Mouse (Mus musculus) midbrain, embryonic 11.5 days (tissue): ENCODE measurements at regions not wholly inside any gene's neighbourhood (a gene's known extent, or its start where the extent isn't known, plus 50 kb on each side); places are given as distances from the start of the nearest gene placed in this dataset.
A peak's percentile ranks its signal among the peaks of the same experiment; 100 is the strongest.

Experiments used
- ATAC-seq: fragments of 200-750 bp; cut with Nextera tagmentation; 2 replicates; pipeline ENCODE4 v1.8.0; 2017; ENCODE audit warnings: moderate TSS enrichment, moderate library complexity; ENCODE audit not compliant: low FRiP score
- DNase-seq: peaks from one replicate; pipeline ENCODE4 v3.0.0; 2015; ENCODE audit warnings: low spot score; ENCODE audit errors: missing footprints
- H3K27ac ChIP-seq: fragments of 300-500 bp; sonication (generic); 2 replicates; pipeline ENCODE4 v1.5.1; 2014; ENCODE audit warnings: low read depth, low read length
- H3K27me3 ChIP-seq: fragments of 300-500 bp; sonication (generic); 2 replicates; pipeline ENCODE4 v1.6.1; 2014; ENCODE audit warnings: mild to moderate bottlenecking, low read length, moderate library complexity, mixed read lengths; ENCODE audit not compliant: control insufficient read depth, insufficient read depth
- H3K36me3 ChIP-seq: fragments of 300-500 bp; sonication (generic); 2 replicates; pipeline ENCODE4 v1.6.1; 2014; ENCODE audit warnings: mild to moderate bottlenecking, low read length, moderate library complexity, mixed read lengths; ENCODE audit not compliant: control insufficient read depth, insufficient read depth
- H3K4me1 ChIP-seq: fragments of 300-500 bp; sonication (generic); 2 replicates; pipeline ENCODE4 v1.6.1; 2014; ENCODE audit warnings: low read length; ENCODE audit not compliant: control insufficient read depth, insufficient read depth
- H3K4me2 ChIP-seq: fragments of 300-500 bp; sonication (generic); 2 replicates; pipeline ENCODE4 v1.6.1; 2014; ENCODE audit warnings: mild to moderate bottlenecking, moderate library complexity
- H3K4me3 ChIP-seq: fragments of 300-500 bp; sonication (generic); 2 replicates; pipeline ENCODE4 v1.5.1; 2014; ENCODE audit warnings: low read depth, low read length
- H3K9ac ChIP-seq: fragments of 300-500 bp; sonication (generic); 2 replicates; pipeline ENCODE4 v1.6.1; 2014; ENCODE audit warnings: low read length
- H3K9me3 ChIP-seq: fragments of 300-500 bp; sonication (generic); 2 replicates; pipeline ENCODE4 v1.6.1; 2016; ENCODE audit warnings: low read length; ENCODE audit not compliant: control insufficient read depth
- WGBS: fragments of 180-500 bp; shearing (Covaris S2); extraction: QIAGEN DNeasy Blood & Tissue Kit; methylation state at CpG from one replicate; pipeline ENCODE4 v1.1.7; 2014; 5-methylcytosine and 5-hydroxymethylcytosine counted together

- Histone ChIP-seq H3K27ac (no peak overlapping the region), H3K4me3 (no peak overlapping the region), H3K4me1 (peaks cover 6% of the 10 kb centered on the region; the same call in 1 of the 2 replicates), H3K9ac (no peak overlapping the region), H3K9me3 (no peaks in the 10 kb centered on the region), H3K36me3 (no peaks in the 10 kb centered on the region), H3K27me3 (no peaks in the 10 kb centered on the region), H3K4me2 (no peak overlapping the region)
- ATAC-seq, result peak; percentile 66; the same call in 1 of the 2 replicates
- WGBS, result 11% methylated on average over 8 of the region's 8 CpGs
- no peak for DNase-seq
Observed at GRCm38 (mm10) chr8:43407332-43407731, 100.6 kb upstream of the Zfp42 start.

GRCm38 (mm10) chr8:43393044-43393443, 86.3 kb upstream of the Zfp42 start:
- ATAC-seq, result no peak
- H3K27ac ChIP-seq, result no peak overlapping the region
- no peaks in the 10 kb centered on the region for H3K27me3 ChIP-seq
- no peaks in the 10 kb centered on the region for H3K9me3 ChIP-seq
- H3K4me1 ChIP-seq, result no peaks in the 10 kb centered on the region
- WGBS, result 98% methylated on average over 2 of the region's 2 CpGs
- no peak overlapping the region for H3K4me3 ChIP-seq
- no peaks in the 10 kb centered on the region for H3K36me3 ChIP-seq
- H3K4me2 ChIP-seq, result no peak overlapping the region
- no peak for DNase-seq
- no peak overlapping the region for H3K9ac ChIP-seq

GRCm38 (mm10) chr8:43390422-43391170, 83.8 kb upstream of the Zfp42 start:
- H3K9me3 ChIP-seq, result no peaks in the 10 kb centered on the region
- no peaks in the 10 kb centered on the region for H3K36me3 ChIP-seq
- 83% methylated on average over 9 of the region's 9 CpGs for WGBS
- no peaks in the 10 kb centered on the region for H3K27me3 ChIP-seq
- no peak overlapping the region for H3K9ac ChIP-seq
- DNase-seq (no peak), ATAC-seq (no peak)
- no peak overlapping the region for H3K27ac ChIP-seq
- H3K4me2 ChIP-seq, result no peak overlapping the region
- no peaks in the 10 kb centered on the region for H3K4me1 ChIP-seq
- no peak overlapping the region for H3K4me3 ChIP-seq
